Mouse (Mus musculus): ENCODE measurements at regions not wholly inside any gene's neighbourhood (a gene's known extent, or its start where the extent isn't known, plus 50 kb on each side); places are given as distances from the start of the nearest gene placed in this dataset.

GRCm38 (mm10) chr5:15822989-15823388, 108.9 kb upstream of the Speer4c start:
- H3K36me3 ChIP-seq (ENCODE audit: control insufficient read depth, insufficient read depth), result no peaks in the 10 kb centered on the region
- no peaks in the 10 kb centered on the region for H3K27me3 ChIP-seq (ENCODE audit: control insufficient read depth, insufficient read depth, insufficient read length)
- no peak overlapping the region for H3K4me3 ChIP-seq (ENCODE audit: insufficient read depth, poor library complexity, severe bottlenecking)
- H3K79me3 ChIP-seq (ENCODE audit: low read depth), result no peaks in the 10 kb centered on the region
- TF ChIP-seq CEBPB (IDR thresholded peaks at IDR 0.05; ENCODE audit: low read depth), result no peak
- TF ChIP-seq FOSL1 (IDR thresholded peaks at IDR 0.05; ENCODE audit: insufficient read depth, low read length, poor library complexity, severe bottlenecking), result no peak
- TF ChIP-seq MAX (IDR thresholded peaks at IDR 0.05), result no peak
- no peak for TF ChIP-seq CTCF (IDR thresholded peaks at IDR 0.05; ENCODE audit: control insufficient read depth, insufficient read depth, insufficient read length)
- no peak for TF ChIP-seq USF1 (IDR thresholded peaks at IDR 0.05; ENCODE audit: low read depth)
- no peak for TF ChIP-seq MYOG (IDR thresholded peaks at IDR 0.05; ENCODE audit: control insufficient read depth, extremely low read depth, insufficient read length)
- TF ChIP-seq MYOD1 (IDR thresholded peaks at IDR 0.05; ENCODE audit: control insufficient read depth, insufficient read length, low read depth), result no peak
- no peaks in the 10 kb centered on the region for H3K79me2 ChIP-seq (ENCODE audit: control insufficient read depth, insufficient read depth)
- no peak overlapping the region for H3ac ChIP-seq (ENCODE audit: control insufficient read depth, insufficient read length, low read depth)

- Histone ChIP-seq H3K79me3 (ENCODE audit: low read depth) (no peaks in the 10 kb centered on the region), H3K36me3 (ENCODE audit: control insufficient read depth, insufficient read depth) (no peaks in the 10 kb centered on the region), H3K27me3 (ENCODE audit: control insufficient read depth, insufficient read depth, insufficient read length) (no peaks in the 10 kb centered on the region), H3K79me2 (ENCODE audit: control insufficient read depth, insufficient read depth) (no peaks in the 10 kb centered on the region), H3K4me3 (ENCODE audit: insufficient read depth, poor library complexity, severe bottlenecking) (no peak overlapping the region), H3ac (ENCODE audit: control insufficient read depth, insufficient read length, low read depth) (no peak overlapping the region)
- TF ChIP-seq CEBPB (IDR thresholded peaks at IDR 0.05; ENCODE audit: low read depth) (no peak), FOSL1 (IDR thresholded peaks at IDR 0.05; ENCODE audit: insufficient read depth, low read length, poor library complexity, severe bottlenecking) (no peak), MAX (IDR thresholded peaks at IDR 0.05) (no peak), CTCF (IDR thresholded peaks at IDR 0.05; ENCODE audit: control insufficient read depth, insufficient read depth, insufficient read length) (no peak), MYOD1 (IDR thresholded peaks at IDR 0.05; ENCODE audit: control insufficient read depth, insufficient read length, low read depth) (no peak), USF1 (IDR thresholded peaks at IDR 0.05; ENCODE audit: low read depth) (no peak), MYOG (IDR thresholded peaks at IDR 0.05; ENCODE audit: control insufficient read depth, extremely low read depth, insufficient read length) (no peak)
Observed at GRCm38 (mm10) chr5:15831527-15831926, 103.0 kb upstream of the Cacna2d1 start.

- Histone ChIP-seq H3ac (ENCODE audit: control insufficient read depth, insufficient read length, low read depth) (no peak overlapping the region), H3K36me3 (ENCODE audit: control insufficient read depth, insufficient read depth) (no peaks in the 10 kb centered on the region), H3K79me2 (ENCODE audit: control insufficient read depth, insufficient read depth) (no peaks in the 10 kb centered on the region), H3K27me3 (ENCODE audit: control insufficient read depth, insufficient read depth, insufficient read length) (no peaks in the 10 kb centered on the region), H3K4me3 (ENCODE audit: insufficient read depth, poor library complexity, severe bottlenecking) (no peak overlapping the region), H3K79me3 (ENCODE audit: low read depth) (no peaks in the 10 kb centered on the region)
- no peak for TF ChIP-seq MAX (IDR thresholded peaks at IDR 0.05)
- no peak for TF ChIP-seq USF1 (IDR thresholded peaks at IDR 0.05; ENCODE audit: low read depth)
- no peak for TF ChIP-seq MYOD1 (IDR thresholded peaks at IDR 0.05; ENCODE audit: control insufficient read depth, insufficient read length, low read depth)
- no peak for TF ChIP-seq CTCF (IDR thresholded peaks at IDR 0.05; ENCODE audit: control insufficient read depth, insufficient read depth, insufficient read length)
- no peak for TF ChIP-seq CEBPB (IDR thresholded peaks at IDR 0.05; ENCODE audit: low read depth)
- no peak for TF ChIP-seq MYOG (IDR thresholded peaks at IDR 0.05; ENCODE audit: control insufficient read depth, extremely low read depth, insufficient read length)
- TF ChIP-seq FOSL1 (IDR thresholded peaks at IDR 0.05; ENCODE audit: insufficient read depth, low read length, poor library complexity, severe bottlenecking), result no peak
Observed at GRCm38 (mm10) chr5:15832338-15832737, 102.2 kb upstream of the Cacna2d1 start.

- Histone ChIP-seq H3K79me2 (ENCODE audit: control insufficient read depth, insufficient read depth) (no peaks in the 10 kb centered on the region), H3K4me3 (ENCODE audit: insufficient read depth, poor library complexity, severe bottlenecking) (no peak overlapping the region), H3ac (ENCODE audit: control insufficient read depth, insufficient read length, low read depth) (no peak overlapping the region), H3K27me3 (ENCODE audit: control insufficient read depth, insufficient read depth, insufficient read length) (no peaks in the 10 kb centered on the region), H3K36me3 (ENCODE audit: control insufficient read depth, insufficient read depth) (no peaks in the 10 kb centered on the region), H3K79me3 (ENCODE audit: low read depth) (no peaks in the 10 kb centered on the region)
- TF ChIP-seq MYOD1 (IDR thresholded peaks at IDR 0.05; ENCODE audit: control insufficient read depth, insufficient read length, low read depth), result no peak
- TF ChIP-seq MAX (IDR thresholded peaks at IDR 0.05), result no peak
- TF ChIP-seq MYOG (IDR thresholded peaks at IDR 0.05; ENCODE audit: control insufficient read depth, extremely low read depth, insufficient read length), result no peak
- TF ChIP-seq FOSL1 (IDR thresholded peaks at IDR 0.05; ENCODE audit: insufficient read depth, low read length, poor library complexity, severe bottlenecking), result no peak
- TF ChIP-seq CTCF (IDR thresholded peaks at IDR 0.05; ENCODE audit: control insufficient read depth, insufficient read depth, insufficient read length), result peak; percentile 42
- TF ChIP-seq CEBPB (IDR thresholded peaks at IDR 0.05; ENCODE audit: low read depth), result no peak
Observed at GRCm38 (mm10) chr5:15838108-15838972, 96.2 kb upstream of the Cacna2d1 start.

- H3K79me2 ChIP-seq (ENCODE audit: control insufficient read depth, insufficient read depth), result no peaks in the 10 kb centered on the region
- H3K36me3 ChIP-seq (ENCODE audit: control insufficient read depth, insufficient read depth), result no peaks in the 10 kb centered on the region
- H3K27me3 ChIP-seq (ENCODE audit: control insufficient read depth, insufficient read depth, insufficient read length), result no peaks in the 10 kb centered on the region
- TF ChIP-seq MAX (IDR thresholded peaks at IDR 0.05) (no peak), FOSL1 (IDR thresholded peaks at IDR 0.05; ENCODE audit: insufficient read depth, low read length, poor library complexity, severe bottlenecking) (no peak), USF1 (IDR thresholded peaks at IDR 0.05; ENCODE audit: low read depth) (no peak), MYOG (IDR thresholded peaks at IDR 0.05; ENCODE audit: control insufficient read depth, extremely low read depth, insufficient read length) (no peak), CEBPB (IDR thresholded peaks at IDR 0.05; ENCODE audit: low read depth) (no peak), MYOD1 (IDR thresholded peaks at IDR 0.05; ENCODE audit: control insufficient read depth, insufficient read length, low read depth) (no peak), CTCF (IDR thresholded peaks at IDR 0.05; ENCODE audit: control insufficient read depth, insufficient read depth, insufficient read length) (no peak)
- H3K4me3 ChIP-seq (ENCODE audit: insufficient read depth, poor library complexity, severe bottlenecking), result no peak overlapping the region
- H3K79me3 ChIP-seq (ENCODE audit: low read depth), result no peaks in the 10 kb centered on the region
- H3ac ChIP-seq (ENCODE audit: control insufficient read depth, insufficient read length, low read depth), result no peak overlapping the region
Observed at GRCm38 (mm10) chr5:15846790-15847189, 87.7 kb upstream of the Cacna2d1 start.
